Mouse (Mus musculus): ENCODE measurements around the gene Acpp. TPM values are rescaled to one million over a fixed set of nuclear protein-coding genes. Genes with fewer than 3 reads are reported as not detected.

Gene Acpp
- polyA plus RNA-seq, 1 experiment from 2014 or later = 0.35 TPM

- 61% methylated on average over 4 of the region's 4 CpGs for WGBS
- no peak overlapping the region for H3K4me3 ChIP-seq (ENCODE audit: control insufficient read depth in 1 of 2, insufficient read depth in 1 of 2, low read depth in 1 of 2, low read length in 2 of 2)
Observed at GRCm38 (mm10) chr9:104328655-104329054, 8.9 kb downstream of the Acpp start.

GRCm38 (mm10) chr9:104321519-104321918 lies 16.0 kb downstream of the Acpp start:
- Histone ChIP-seq H3K4me1 (ENCODE audit: control insufficient read depth in 2 of 2, insufficient read depth in 2 of 2, low read length in 2 of 2) (no peaks in the 10 kb centered on the region), H3K27me3 (ENCODE audit: control insufficient read depth, insufficient read depth, low read length) (no peaks in the 10 kb centered on the region), H3K9ac (ENCODE audit: low read length) (no peak overlapping the region), H3K36me3 (ENCODE audit: control insufficient read depth, insufficient read depth, low read length) (no peaks in the 10 kb centered on the region), H3K9me3 (ENCODE audit: control insufficient read depth, low read length) (no peaks in the 10 kb centered on the region), H3K4me2 (ENCODE audit: low read length) (no peak overlapping the region), H3K4me3 (ENCODE audit: control insufficient read depth in 1 of 2, insufficient read depth in 1 of 2, low read depth in 1 of 2, low read length in 2 of 2) (no peak overlapping the region), H3K27ac (replicated peaks in 1 of 2; ENCODE audit: control insufficient read depth in 1 of 2, insufficient read depth in 1 of 2, low read depth in 2 of 2, low read length in 2 of 2) (no peak overlapping the region)
- ATAC-seq (ENCODE audit: insufficient number of reproducible peaks, insufficient read depth, low FRiP score, low read depth) = no peak
- 61% methylated on average over 7 of the region's 7 CpGs for WGBS

More at GRCm38 (mm10) chr9:104328655-104329054, 8.9 kb downstream of the Acpp start:
- no peaks in the 10 kb centered on the region for H3K36me3 ChIP-seq (ENCODE audit: control insufficient read depth, insufficient read depth, low read length)
- ATAC-seq (ENCODE audit: insufficient number of reproducible peaks, insufficient read depth, low FRiP score, low read depth) = no peak
- no peak overlapping the region for H3K27ac ChIP-seq (replicated peaks in 1 of 2; ENCODE audit: control insufficient read depth in 1 of 2, insufficient read depth in 1 of 2, low read depth in 2 of 2, low read length in 2 of 2)
- no peaks in the 10 kb centered on the region for H3K27me3 ChIP-seq (ENCODE audit: control insufficient read depth, insufficient read depth, low read length)
- H3K4me2 ChIP-seq (ENCODE audit: low read length) = no peak overlapping the region
- H3K9me3 ChIP-seq (ENCODE audit: control insufficient read depth, low read length) = no peaks in the 10 kb centered on the region
- no peak overlapping the region for H3K9ac ChIP-seq (ENCODE audit: low read length)
- no peaks in the 10 kb centered on the region for H3K4me1 ChIP-seq (ENCODE audit: control insufficient read depth in 2 of 2, insufficient read depth in 2 of 2, low read length in 2 of 2)

DNA sequence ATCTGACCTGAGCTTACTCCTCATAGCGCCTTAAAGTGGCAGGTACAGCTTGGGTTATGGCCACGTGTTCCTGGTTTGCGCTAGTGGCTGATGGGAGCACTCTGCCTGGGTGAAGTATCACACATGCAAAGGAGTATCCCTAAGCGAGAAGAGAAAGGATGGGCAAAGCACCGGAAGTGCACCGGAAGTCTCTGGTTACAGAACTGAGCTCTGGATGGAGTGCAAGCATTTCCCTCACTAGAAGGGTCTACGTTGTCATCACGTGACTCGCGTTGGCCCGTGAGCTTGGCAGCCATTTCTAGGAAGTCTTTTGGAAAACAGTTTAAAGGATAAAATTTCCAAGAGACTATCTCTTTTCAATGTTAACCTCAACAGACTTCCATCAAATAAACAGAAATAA lies 21.2 kb downstream of the Acpp start:
- no peaks in the 10 kb centered on the region for H3K4me1 ChIP-seq (ENCODE audit: control insufficient read depth in 2 of 2, insufficient read depth in 2 of 2, low read length in 2 of 2)
- H3K9ac ChIP-seq (ENCODE audit: low read length) = no peak overlapping the region
- no peak overlapping the region for H3K4me2 ChIP-seq (ENCODE audit: low read length)
- H3K27me3 ChIP-seq (ENCODE audit: control insufficient read depth, insufficient read depth, low read length) = no peaks in the 10 kb centered on the region; the same call in 1 of the 2 replicates
- WGBS = 77% methylated on average over 11 of the region's 11 CpGs
- no peak overlapping the region for H3K27ac ChIP-seq (replicated peaks in 1 of 2; ENCODE audit: control insufficient read depth in 1 of 2, insufficient read depth in 1 of 2, low read depth in 2 of 2, low read length in 2 of 2)
- no peaks in the 10 kb centered on the region for H3K9me3 ChIP-seq (ENCODE audit: control insufficient read depth, low read length)
- ATAC-seq (ENCODE audit: insufficient number of reproducible peaks, insufficient read depth, low FRiP score, low read depth) = no peak
- H3K4me3 ChIP-seq (ENCODE audit: control insufficient read depth in 1 of 2, insufficient read depth in 1 of 2, low read depth in 1 of 2, low read length in 2 of 2) = no peak overlapping the region
- H3K36me3 ChIP-seq (ENCODE audit: control insufficient read depth, insufficient read depth, low read length) = no peaks in the 10 kb centered on the region

DNA sequence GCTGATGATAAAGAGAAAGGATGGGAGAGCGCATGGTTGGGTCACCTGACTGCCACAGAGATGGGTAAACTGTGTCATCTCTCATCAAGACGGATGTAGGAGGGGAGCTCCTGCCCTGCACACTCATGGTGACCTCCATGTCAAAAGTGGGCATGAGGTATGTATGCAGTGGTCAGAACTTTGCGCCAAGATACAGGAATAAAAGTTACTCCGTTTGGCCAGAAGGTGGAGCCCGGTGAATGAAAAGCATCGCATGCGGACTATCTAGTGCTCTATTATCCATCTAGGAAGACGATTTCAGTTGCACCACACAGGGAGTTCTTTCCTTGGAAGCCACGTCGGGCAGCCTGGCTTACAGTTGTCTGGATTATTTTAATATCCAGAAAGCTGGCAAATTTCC lies 22.0 kb downstream of the Acpp start:
- no peak for ATAC-seq (ENCODE audit: insufficient number of reproducible peaks, insufficient read depth, low FRiP score, low read depth)
- no peaks in the 10 kb centered on the region for H3K4me1 ChIP-seq (ENCODE audit: control insufficient read depth in 2 of 2, insufficient read depth in 2 of 2, low read length in 2 of 2)
- no peaks in the 10 kb centered on the region for H3K9me3 ChIP-seq (ENCODE audit: control insufficient read depth, low read length)
- no peaks in the 10 kb centered on the region for H3K36me3 ChIP-seq (ENCODE audit: control insufficient read depth, insufficient read depth, low read length)
- H3K4me3 ChIP-seq (ENCODE audit: control insufficient read depth in 1 of 2, insufficient read depth in 1 of 2, low read depth in 1 of 2, low read length in 2 of 2) = no peak overlapping the region
- no peak overlapping the region for H3K9ac ChIP-seq (ENCODE audit: low read length)
- WGBS = 9% methylated on average over 10 of the region's 10 CpGs
- H3K27me3 ChIP-seq (ENCODE audit: control insufficient read depth, insufficient read depth, low read length) = no peaks in the 10 kb centered on the region; the same call in 1 of the 2 replicates
- no peak overlapping the region for H3K4me2 ChIP-seq (ENCODE audit: low read length)
- H3K27ac ChIP-seq (replicated peaks in 1 of 2; ENCODE audit: control insufficient read depth in 1 of 2, insufficient read depth in 1 of 2, low read depth in 2 of 2, low read length in 2 of 2) = no peak overlapping the region

DNA sequence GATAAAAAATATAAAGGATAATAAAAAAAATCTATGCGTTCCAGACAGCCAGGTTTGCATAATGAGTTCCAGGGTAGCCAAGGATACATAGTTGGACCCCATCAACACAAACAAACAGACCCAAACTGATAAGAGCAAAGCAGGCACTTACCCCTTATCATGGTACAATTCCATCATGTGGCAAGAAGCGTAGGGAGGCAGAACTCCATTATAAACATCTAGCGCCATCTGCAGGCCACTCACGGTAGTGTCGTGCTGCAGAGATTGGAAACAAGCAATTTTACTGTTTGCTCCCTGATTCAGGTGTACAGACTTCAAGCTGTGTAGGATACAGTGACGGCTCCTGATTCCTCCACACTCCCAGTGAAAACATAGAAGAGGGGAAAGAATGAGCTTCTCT lies 30.8 kb downstream of the Acpp start:
- Histone ChIP-seq H3K4me1 (ENCODE audit: control insufficient read depth in 2 of 2, insufficient read depth in 2 of 2, low read length in 2 of 2) (no peaks in the 10 kb centered on the region), H3K27me3 (ENCODE audit: control insufficient read depth, insufficient read depth, low read length) (no peaks in the 10 kb centered on the region), H3K9ac (ENCODE audit: low read length) (no peak overlapping the region), H3K27ac (replicated peaks in 1 of 2; ENCODE audit: control insufficient read depth in 1 of 2, insufficient read depth in 1 of 2, low read depth in 2 of 2, low read length in 2 of 2) (no peak overlapping the region), H3K4me3 (ENCODE audit: control insufficient read depth in 1 of 2, insufficient read depth in 1 of 2, low read depth in 1 of 2, low read length in 2 of 2) (no peak overlapping the region), H3K36me3 (ENCODE audit: control insufficient read depth, insufficient read depth, low read length) (no peaks in the 10 kb centered on the region), H3K9me3 (ENCODE audit: control insufficient read depth, low read length) (no peaks in the 10 kb centered on the region), H3K4me2 (ENCODE audit: low read length) (no peak overlapping the region)
- WGBS = 12% methylated on average over 6 of the region's 6 CpGs
- ATAC-seq (ENCODE audit: insufficient number of reproducible peaks, insufficient read depth, low FRiP score, low read depth) = no peak

DNA sequence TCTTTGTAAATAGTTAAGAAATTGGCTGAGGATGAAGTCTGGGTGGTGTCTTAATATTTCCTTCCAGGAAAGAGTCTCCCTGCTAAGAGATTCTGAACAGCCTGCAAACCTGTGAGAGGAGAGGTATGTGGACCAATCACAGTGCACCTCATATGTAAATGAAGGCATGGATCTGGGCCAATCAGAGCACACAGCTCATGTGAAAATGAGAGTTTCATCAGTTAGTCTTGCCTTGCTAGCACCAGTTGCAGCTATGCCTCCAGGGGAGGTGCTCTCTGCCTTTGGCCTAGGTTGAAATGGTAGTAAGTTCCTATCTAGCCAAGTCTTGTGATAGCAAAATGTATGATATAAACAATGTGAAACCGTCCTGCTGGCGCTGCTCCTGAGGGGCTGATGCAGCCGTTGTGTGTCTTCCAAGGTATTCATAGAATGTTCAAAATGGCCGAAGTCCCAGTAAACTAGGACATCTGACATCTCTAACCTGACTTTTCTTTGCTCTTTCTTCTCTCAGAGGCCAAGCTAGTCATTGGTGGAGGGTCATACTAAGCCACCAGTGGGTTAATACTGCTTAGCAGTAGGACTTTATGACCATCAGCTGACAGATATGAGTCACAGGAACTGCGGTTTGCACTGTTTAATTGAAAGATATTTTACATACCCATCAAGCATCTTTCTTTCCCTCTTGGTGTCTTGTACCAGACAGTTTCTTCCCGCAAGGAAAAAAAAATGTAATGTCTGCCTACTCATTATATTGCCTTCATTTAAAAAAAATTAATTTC lies 32.0 kb downstream of the Acpp start:
- no peaks in the 10 kb centered on the region for H3K27me3 ChIP-seq (ENCODE audit: control insufficient read depth, insufficient read depth, low read length)
- H3K27ac ChIP-seq (replicated peaks in 1 of 2; ENCODE audit: control insufficient read depth in 1 of 2, insufficient read depth in 1 of 2, low read depth in 2 of 2, low read length in 2 of 2) = no peak overlapping the region
- no peak overlapping the region for H3K4me2 ChIP-seq (ENCODE audit: low read length)
- H3K4me3 ChIP-seq (ENCODE audit: control insufficient read depth in 1 of 2, insufficient read depth in 1 of 2, low read depth in 1 of 2, low read length in 2 of 2) = no peak overlapping the region
- H3K36me3 ChIP-seq (ENCODE audit: control insufficient read depth, insufficient read depth, low read length) = no peaks in the 10 kb centered on the region
- ATAC-seq (ENCODE audit: insufficient number of reproducible peaks, insufficient read depth, low FRiP score, low read depth) = no peak
- H3K9ac ChIP-seq (ENCODE audit: low read length) = no peak overlapping the region
- 80% methylated on average over 6 of the region's 6 CpGs for WGBS
- no peaks in the 10 kb centered on the region for H3K4me1 ChIP-seq (ENCODE audit: control insufficient read depth in 2 of 2, insufficient read depth in 2 of 2, low read length in 2 of 2)
- H3K9me3 ChIP-seq (ENCODE audit: control insufficient read depth, low read length) = no peaks in the 10 kb centered on the region

GRCm38 (mm10) chr9:104304800-104305199 lies 32.7 kb downstream of the Acpp start:
- H3K9me3 ChIP-seq (ENCODE audit: control insufficient read depth, low read length) = no peaks in the 10 kb centered on the region
- H3K36me3 ChIP-seq (ENCODE audit: control insufficient read depth, insufficient read depth, low read length) = no peaks in the 10 kb centered on the region
- no peak for ATAC-seq (ENCODE audit: insufficient number of reproducible peaks, insufficient read depth, low FRiP score, low read depth)
- H3K4me3 ChIP-seq (ENCODE audit: control insufficient read depth in 1 of 2, insufficient read depth in 1 of 2, low read depth in 1 of 2, low read length in 2 of 2) = no peak overlapping the region
- no peak overlapping the region for H3K9ac ChIP-seq (ENCODE audit: low read length)
- H3K27me3 ChIP-seq (ENCODE audit: control insufficient read depth, insufficient read depth, low read length) = no peaks in the 10 kb centered on the region
- H3K27ac ChIP-seq (replicated peaks in 1 of 2; ENCODE audit: control insufficient read depth in 1 of 2, insufficient read depth in 1 of 2, low read depth in 2 of 2, low read length in 2 of 2) = no peak overlapping the region
- H3K4me1 ChIP-seq (ENCODE audit: control insufficient read depth in 2 of 2, insufficient read depth in 2 of 2, low read length in 2 of 2) = no peaks in the 10 kb centered on the region
- no peak overlapping the region for H3K4me2 ChIP-seq (ENCODE audit: low read length)
- WGBS = 74% methylated on average over 10 of the region's 10 CpGs

DNA sequence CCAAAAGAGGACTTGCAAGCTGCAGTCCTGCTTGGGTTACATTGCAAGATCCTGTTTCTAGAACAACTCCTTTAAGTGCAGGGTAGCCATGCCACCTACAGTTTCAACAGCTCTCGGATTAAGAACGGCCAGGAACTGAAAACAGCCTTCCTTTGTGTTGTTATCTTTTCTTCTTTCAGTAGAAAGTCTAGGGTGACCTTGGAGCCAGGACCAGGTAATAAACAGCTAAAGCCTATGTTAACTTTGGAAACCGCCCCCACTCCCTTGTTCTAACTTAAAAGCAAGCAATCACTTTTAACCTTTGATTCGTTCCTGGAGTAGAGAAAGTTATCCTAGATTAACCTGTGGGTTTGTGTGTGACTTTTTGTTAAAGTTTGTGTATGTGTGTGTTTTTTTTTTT lies 33.2 kb downstream of the Acpp start:
- Histone ChIP-seq H3K36me3 (ENCODE audit: control insufficient read depth, insufficient read depth, low read length) (no peaks in the 10 kb centered on the region), H3K9me3 (ENCODE audit: control insufficient read depth, low read length) (no peaks in the 10 kb centered on the region), H3K4me3 (ENCODE audit: control insufficient read depth in 1 of 2, insufficient read depth in 1 of 2, low read depth in 1 of 2, low read length in 2 of 2) (no peak overlapping the region), H3K4me2 (ENCODE audit: low read length) (no peak overlapping the region), H3K4me1 (ENCODE audit: control insufficient read depth in 2 of 2, insufficient read depth in 2 of 2, low read length in 2 of 2) (no peaks in the 10 kb centered on the region), H3K27ac (replicated peaks in 1 of 2; ENCODE audit: control insufficient read depth in 1 of 2, insufficient read depth in 1 of 2, low read depth in 2 of 2, low read length in 2 of 2) (no peak overlapping the region), H3K9ac (ENCODE audit: low read length) (no peak overlapping the region), H3K27me3 (ENCODE audit: control insufficient read depth, insufficient read depth, low read length) (no peaks in the 10 kb centered on the region)
- WGBS = 56% methylated on average over 4 of the region's 4 CpGs
- no peak for ATAC-seq (ENCODE audit: insufficient number of reproducible peaks, insufficient read depth, low FRiP score, low read depth)
